In the genomic region with DNA sequence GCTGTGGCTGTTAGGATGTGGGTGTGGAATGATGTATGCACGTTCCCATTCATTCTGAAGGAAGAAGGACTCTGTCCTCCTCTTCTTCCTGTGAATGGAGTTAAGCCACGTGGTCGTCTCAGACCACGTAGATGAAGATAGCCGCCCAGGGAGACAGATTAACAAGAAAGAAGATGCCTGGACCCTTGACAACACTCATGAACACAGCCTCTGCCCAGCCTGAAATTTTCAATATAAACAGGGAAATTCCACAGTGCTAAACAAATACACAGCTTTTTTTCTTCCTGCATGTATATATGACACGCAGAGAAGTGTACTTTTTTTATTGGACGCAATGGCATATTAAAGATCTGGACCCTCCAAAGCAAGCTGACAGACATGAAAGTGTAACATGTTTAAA, we compare ENCODE assay signal across 20 mouse cellular contexts.
"Had no signal": no experiment of that assay in that cellular context is flagged by ENCODE, and none has a peak within 500 bp of the region (broad histone marks: within the 10 kb centered on the region; RNA-seq: fewer than 3 reads in every experiment).

No protein-coding gene starts in this region.

- H3K4me3 ChIP-seq: layer of hippocampus, adult 2 months; left cerebral cortex, adult 2 months; liver, embryonic 13.5 days; megakaryocyte, embryonic 14.5 days; midbrain, embryonic 10.5 days; midbrain, embryonic 13.5 days; myocyte; neural tube, embryonic 13.5 days had no signal

- H3K27me3 ChIP-seq: liver, embryonic 13.5 days; megakaryocyte, embryonic 14.5 days; midbrain, embryonic 13.5 days; neural tube, embryonic 13.5 days had no signal

- H3K9me3 ChIP-seq: liver, embryonic 13.5 days; megakaryocyte, embryonic 14.5 days; midbrain, embryonic 10.5 days; midbrain, embryonic 13.5 days; neural tube, embryonic 13.5 days had no signal

- ATAC-seq: intestine, postnatal 0 days; midbrain, embryonic 13.5 days; midbrain, embryonic 16.5 days had no signal

- H3K4me2 ChIP-seq: liver, embryonic 13.5 days; midbrain, embryonic 13.5 days; neural tube, embryonic 13.5 days had no signal

- H3K27ac ChIP-seq: kidney, postnatal 0 days; layer of hippocampus, adult 2 months; left cerebral cortex, adult 2 months; liver, embryonic 13.5 days; midbrain, embryonic 10.5 days; midbrain, embryonic 13.5 days; neural tube, embryonic 13.5 days had no signal

- H3K36me3 ChIP-seq: liver, embryonic 13.5 days; midbrain, embryonic 10.5 days; midbrain, embryonic 13.5 days; neural tube, embryonic 13.5 days had no signal

- DNase-seq: kidney, adult 2 months; kidney, postnatal 25 days; layer of hippocampus, postnatal 36 days; liver, embryonic 13.5 days; lung, postnatal 36 days; retina, postnatal 1 day; right cerebral cortex, postnatal 25 days; spleen, adult 18-20 months; thymus, adult 18-20 months; thymus, postnatal 36 days had no signal

- H3K9ac ChIP-seq: liver, embryonic 13.5 days; midbrain, embryonic 13.5 days; neural tube, embryonic 13.5 days had no signal

- H3K4me1 ChIP-seq: liver, embryonic 13.5 days; megakaryocyte, embryonic 14.5 days; midbrain, embryonic 10.5 days; midbrain, embryonic 13.5 days had no signal
